Mouse (Mus musculus): Measurements from ENCODE around the gene Rab4a. TPM values are rescaled to one million over a fixed set of nuclear protein-coding genes. Genes with fewer than 3 reads are reported as not detected.

The Rab4a gene
- polyA plus RNA-seq, 1 experiment: 4.4 TPM

DNA sequence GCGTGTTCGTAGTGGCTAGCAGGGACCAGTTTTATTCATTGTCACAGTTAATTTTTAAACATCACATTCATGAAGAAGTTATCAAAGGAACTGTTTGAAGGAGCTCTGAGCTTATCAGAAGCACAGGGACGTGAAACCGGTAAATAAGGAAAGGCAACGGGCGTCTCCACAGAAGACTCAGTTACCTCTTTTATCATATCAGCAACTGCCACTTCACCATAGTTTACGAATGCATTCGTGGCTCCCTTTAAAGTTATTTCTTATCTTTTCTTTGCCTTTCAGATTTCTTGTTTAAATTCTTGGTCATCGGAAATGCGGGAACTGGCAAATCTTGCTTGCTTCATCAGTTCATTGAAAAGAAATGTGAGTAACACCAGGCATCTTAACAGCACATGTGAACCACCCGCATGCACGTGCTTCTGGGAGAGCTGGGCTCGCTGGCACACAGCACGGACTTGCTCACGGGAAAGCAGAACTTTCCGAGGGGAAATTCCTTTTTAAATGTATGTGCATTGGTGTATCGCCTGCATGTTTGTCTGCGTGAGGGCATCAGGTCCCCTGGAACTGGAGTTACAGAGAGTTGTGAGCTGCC is 17.8 kb downstream of the Rab4a start:
- H3K27me3 ChIP-seq (ENCODE audit: control insufficient read depth, insufficient read depth, low read length): no peaks in the 10 kb centered on the region
- no peak overlapping the region for H3K4me3 ChIP-seq (ENCODE audit: control insufficient read depth, insufficient read depth, low read length)
- WGBS: 97% methylated on average over 18 of the region's 18 CpGs
- no peaks in the 10 kb centered on the region for H3K36me3 ChIP-seq (ENCODE audit: control insufficient read depth, insufficient read depth, low read length)
- no peak overlapping the region for H3K27ac ChIP-seq (ENCODE audit: control insufficient read depth, insufficient read depth, low read length)
- no peak for DNase-seq
- TF ChIP-seq CTCF (IDR thresholded peaks at IDR 0.05; ENCODE audit: borderline replicate concordance, control insufficient read depth, extremely low read depth, insufficient read depth, low read length, poor library complexity) (no peak), POLR2A (IDR thresholded peaks at IDR 0.05; ENCODE audit: control insufficient read depth, extremely low read depth, insufficient read depth, low read length, poor library complexity) (no peak)
- no peaks in the 10 kb centered on the region for H3K4me1 ChIP-seq (replicated peaks; ENCODE audit: control insufficient read depth, insufficient read depth, low read length)

DNA sequence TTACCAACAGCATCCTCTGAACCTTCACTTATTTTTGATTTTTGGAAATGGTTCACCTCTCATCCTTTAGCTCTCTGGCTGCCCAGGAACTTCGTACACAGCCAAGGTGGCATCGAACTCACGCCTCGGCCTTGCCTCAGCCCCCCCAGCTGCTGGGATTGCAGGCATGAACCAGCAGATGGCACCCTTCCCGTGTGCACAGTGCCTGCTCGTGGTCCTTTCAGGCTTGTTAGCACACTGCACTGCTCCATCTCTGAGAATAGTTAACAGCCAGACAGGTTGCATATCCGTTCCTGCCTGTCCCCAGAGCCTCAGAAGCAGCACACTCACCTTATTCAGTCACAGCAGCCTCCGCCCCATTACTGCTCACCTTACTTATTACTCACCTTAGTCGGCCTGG is 20.2 kb downstream of the Rab4a start:
- Histone ChIP-seq H3K4me3 (ENCODE audit: control insufficient read depth, insufficient read depth, low read length) (no peak overlapping the region), H3K27ac (ENCODE audit: control insufficient read depth, insufficient read depth, low read length) (no peak overlapping the region), H3K36me3 (ENCODE audit: control insufficient read depth, insufficient read depth, low read length) (no peaks in the 10 kb centered on the region), H3K4me1 (replicated peaks; ENCODE audit: control insufficient read depth, insufficient read depth, low read length) (no peaks in the 10 kb centered on the region), H3K27me3 (ENCODE audit: control insufficient read depth, insufficient read depth, low read length) (no peaks in the 10 kb centered on the region)
- WGBS: 82% methylated on average over 9 of the region's 9 CpGs
- TF ChIP-seq CTCF (IDR thresholded peaks at IDR 0.05; ENCODE audit: borderline replicate concordance, control insufficient read depth, extremely low read depth, insufficient read depth, low read length, poor library complexity): peak; percentile 58
- no peak for TF ChIP-seq POLR2A (IDR thresholded peaks at IDR 0.05; ENCODE audit: control insufficient read depth, extremely low read depth, insufficient read depth, low read length, poor library complexity)
- DNase-seq: no peak

- Histone ChIP-seq H3K27ac (ENCODE audit: control insufficient read depth, insufficient read depth, low read length) (no peak overlapping the region), H3K36me3 (ENCODE audit: control insufficient read depth, insufficient read depth, low read length) (no peaks in the 10 kb centered on the region), H3K27me3 (ENCODE audit: control insufficient read depth, insufficient read depth, low read length) (no peaks in the 10 kb centered on the region), H3K4me1 (replicated peaks; ENCODE audit: control insufficient read depth, insufficient read depth, low read length) (no peaks in the 10 kb centered on the region), H3K4me3 (ENCODE audit: control insufficient read depth, insufficient read depth, low read length) (no peak overlapping the region)
- no peak for DNase-seq
- WGBS: 96% methylated on average over 7 of the region's 7 CpGs
- TF ChIP-seq POLR2A (IDR thresholded peaks at IDR 0.05; ENCODE audit: control insufficient read depth, extremely low read depth, insufficient read depth, low read length, poor library complexity) (no peak), CTCF (IDR thresholded peaks at IDR 0.05; ENCODE audit: borderline replicate concordance, control insufficient read depth, extremely low read depth, insufficient read depth, low read length, poor library complexity) (no peak)
These were observed 21.0 kb downstream of the Rab4a start for GRCm38 (mm10) chr8:123826758-123827157.

DNA sequence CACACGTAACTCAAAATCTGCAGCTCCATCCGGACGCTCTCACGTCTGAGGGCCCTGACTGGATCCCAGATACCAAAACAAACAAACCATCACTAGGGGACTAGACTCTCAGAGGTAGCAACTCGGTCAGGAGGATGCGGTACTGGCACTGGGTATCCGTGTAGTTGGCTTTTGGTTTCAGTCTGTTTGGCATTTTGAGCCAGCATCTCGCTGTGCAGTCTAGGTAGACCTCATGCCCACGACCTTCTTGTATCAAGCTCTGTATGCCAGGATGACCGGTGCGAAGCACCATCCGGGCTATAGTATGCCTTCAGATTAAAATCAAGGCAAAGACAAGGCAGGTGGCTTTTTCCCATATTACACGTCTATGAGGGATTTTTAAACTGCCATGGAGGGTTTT is 21.7 kb downstream of the Rab4a start:
- no peak for DNase-seq
- 98% methylated on average over 13 of the region's 13 CpGs for WGBS
- no peak for TF ChIP-seq POLR2A (IDR thresholded peaks at IDR 0.05; ENCODE audit: control insufficient read depth, extremely low read depth, insufficient read depth, low read length, poor library complexity)
- TF ChIP-seq CTCF (IDR thresholded peaks at IDR 0.05; ENCODE audit: borderline replicate concordance, control insufficient read depth, extremely low read depth, insufficient read depth, low read length, poor library complexity): no peak
- H3K27ac ChIP-seq (ENCODE audit: control insufficient read depth, insufficient read depth, low read length): no peak overlapping the region
- H3K4me1 ChIP-seq (replicated peaks; ENCODE audit: control insufficient read depth, insufficient read depth, low read length): no peaks in the 10 kb centered on the region
- H3K36me3 ChIP-seq (ENCODE audit: control insufficient read depth, insufficient read depth, low read length): no peaks in the 10 kb centered on the region
- H3K4me3 ChIP-seq (ENCODE audit: control insufficient read depth, insufficient read depth, low read length): no peak overlapping the region
- no peaks in the 10 kb centered on the region for H3K27me3 ChIP-seq (ENCODE audit: control insufficient read depth, insufficient read depth, low read length)

DNA sequence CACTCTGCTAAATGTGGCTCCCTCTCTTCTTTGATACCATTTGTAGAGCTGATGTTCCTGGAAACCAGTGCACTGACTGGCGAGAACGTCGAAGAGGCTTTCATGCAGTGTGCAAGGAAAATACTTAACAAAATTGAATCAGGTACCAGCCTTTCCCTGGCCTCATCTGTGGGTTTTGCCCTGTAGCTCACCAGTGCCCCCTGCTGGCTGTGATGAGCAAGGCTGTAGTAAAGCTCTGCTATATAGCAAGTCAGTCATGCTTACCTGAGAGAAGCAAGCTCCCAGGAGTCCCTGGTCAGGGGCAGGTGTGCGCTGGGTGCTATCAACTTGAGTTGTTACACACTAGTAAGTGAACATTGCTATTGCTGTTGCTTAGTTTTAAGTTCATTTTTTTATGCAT is 27.0 kb downstream of the Rab4a start:
- Histone ChIP-seq H3K36me3 (ENCODE audit: control insufficient read depth, insufficient read depth, low read length) (0 out of 2 replicates have a peak, but pooled peaks cover 5% of the 10 kb centered on the region), H3K4me3 (ENCODE audit: control insufficient read depth, insufficient read depth, low read length) (no peak overlapping the region), H3K27ac (ENCODE audit: control insufficient read depth, insufficient read depth, low read length) (no peak overlapping the region), H3K4me1 (replicated peaks; ENCODE audit: control insufficient read depth, insufficient read depth, low read length) (no peaks in the 10 kb centered on the region), H3K27me3 (ENCODE audit: control insufficient read depth, insufficient read depth, low read length) (no peaks in the 10 kb centered on the region)
- peak; percentile 52 for DNase-seq
- 95% methylated on average over 4 of the region's 4 CpGs for WGBS
- TF ChIP-seq CTCF (IDR thresholded peaks at IDR 0.05; ENCODE audit: borderline replicate concordance, control insufficient read depth, extremely low read depth, insufficient read depth, low read length, poor library complexity) (peak; percentile 75; the same call in 1 of the 2 replicates), POLR2A (IDR thresholded peaks at IDR 0.05; ENCODE audit: control insufficient read depth, extremely low read depth, insufficient read depth, low read length, poor library complexity) (no peak)

GRCm38 (mm10) chr8:123835451-123835850 is 29.7 kb downstream of the Rab4a start:
- Histone ChIP-seq H3K36me3 (ENCODE audit: control insufficient read depth, insufficient read depth, low read length) (0 out of 2 replicates have a peak, but pooled peaks cover 5% of the 10 kb centered on the region), H3K4me1 (replicated peaks; ENCODE audit: control insufficient read depth, insufficient read depth, low read length) (no peaks in the 10 kb centered on the region), H3K27me3 (ENCODE audit: control insufficient read depth, insufficient read depth, low read length) (no peaks in the 10 kb centered on the region), H3K4me3 (ENCODE audit: control insufficient read depth, insufficient read depth, low read length) (no peak overlapping the region), H3K27ac (ENCODE audit: control insufficient read depth, insufficient read depth, low read length) (no peak overlapping the region)
- WGBS: 68% methylated on average over 9 of the region's 9 CpGs
- peak; percentile 68 for DNase-seq
- TF ChIP-seq CTCF (IDR thresholded peaks at IDR 0.05; ENCODE audit: borderline replicate concordance, control insufficient read depth, extremely low read depth, insufficient read depth, low read length, poor library complexity) (peak; percentile 25; the same call in 1 of the 2 replicates), POLR2A (IDR thresholded peaks at IDR 0.05; ENCODE audit: control insufficient read depth, extremely low read depth, insufficient read depth, low read length, poor library complexity) (no peak)
